Mouse (Mus musculus): ENCODE measurements around the gene Samsn1. TPM values are rescaled to one million over a fixed set of nuclear protein-coding genes. Genes with fewer than 3 reads are reported as not detected.

The Samsn1 gene
- total RNA-seq, 1 experiment, result 0.27 TPM

DNA sequence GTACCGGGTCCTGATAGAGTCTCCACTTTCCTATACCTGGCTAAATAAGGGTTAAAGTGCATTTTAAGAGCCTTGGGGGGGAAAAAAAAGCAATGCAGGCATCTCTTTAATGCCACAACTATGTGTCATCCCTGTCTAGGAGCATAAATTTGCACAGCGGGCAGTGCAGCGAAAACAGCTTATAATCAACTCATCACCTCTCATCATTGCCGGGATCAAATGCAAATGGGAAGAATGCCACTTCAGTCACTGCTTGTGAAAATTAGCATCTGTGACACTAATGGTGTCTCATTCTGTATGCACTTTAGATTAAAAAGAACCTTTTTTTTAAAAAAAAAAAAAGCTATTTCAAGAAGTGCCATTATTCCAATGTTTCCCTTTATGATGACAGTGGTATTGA lies 118.0 kb downstream of the Samsn1 start:
- Histone ChIP-seq H3K4me3 (ENCODE audit: insufficient read depth in 1 of 2, low read depth in 1 of 2, low read length in 2 of 2, poor library complexity in 1 of 2, severe bottlenecking in 1 of 2) (no peak overlapping the region), H3K27ac (ENCODE audit: insufficient read depth, low read depth, low read length, poor library complexity, severe bottlenecking) (no peak overlapping the region), H3K36me3 (ENCODE audit: control insufficient read depth, insufficient read depth, low read length, poor library complexity, severe bottlenecking) (no peaks in the 10 kb centered on the region), H3K4me1 (ENCODE audit: control insufficient read depth in 2 of 2, insufficient read depth in 2 of 2, low read length in 2 of 2, poor library complexity in 1 of 2) (no peaks in the 10 kb centered on the region), H3K9ac (ENCODE audit: insufficient read depth, low read depth, low read length, poor library complexity, severe bottlenecking) (no peak overlapping the region), H3K9me3 (ENCODE audit: control insufficient read depth, insufficient read depth, low read depth, low read length) (no peaks in the 10 kb centered on the region)
- TF ChIP-seq ZC3H11A (IDR thresholded peaks at IDR 0.05; ENCODE audit: borderline replicate concordance, low read depth, low read length) (no peak), CHD2 (IDR thresholded peaks at IDR 0.05; ENCODE audit: low read depth, low read length) (no peak), ZNF384 (IDR thresholded peaks at IDR 0.05; ENCODE audit: low read depth, low read length) (no peak), HCFC1 (IDR thresholded peaks at IDR 0.05; ENCODE audit: borderline replicate concordance, insufficient read depth, low read length) (no peak), MAFK (IDR thresholded peaks at IDR 0.05; ENCODE audit: insufficient read depth, low read depth, low read length) (no peak)
- no peak for DNase-seq (ENCODE audit: low read depth, low spot score)
- in situ Hi-C loops (cut with MboI; ENCODE audit: low sequenced_read_pairs in 2 of 2, unreplicated experiment in 2 of 2), result no loop called here

DNA sequence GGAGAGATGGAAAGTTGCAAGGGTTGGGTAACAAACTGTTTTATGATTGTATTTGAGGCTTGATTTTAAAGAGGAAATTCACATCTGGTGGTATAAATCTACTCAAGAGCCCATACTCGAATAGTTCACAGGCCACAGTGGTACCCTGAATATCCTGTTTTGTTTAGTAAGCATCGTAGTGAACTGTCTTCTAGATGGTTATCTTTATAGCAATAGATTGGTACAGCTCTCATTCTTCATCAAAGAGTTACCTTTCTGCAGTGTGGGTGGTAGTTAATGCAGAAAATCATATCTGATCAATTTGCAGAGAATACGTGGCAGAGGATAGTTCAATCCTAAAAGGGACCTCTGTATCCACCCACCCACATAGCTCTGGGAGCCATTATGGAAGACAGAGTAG lies 119.1 kb downstream of the Samsn1 start:
- in situ Hi-C loops (cut with MboI; ENCODE audit: low sequenced_read_pairs in 2 of 2, unreplicated experiment in 2 of 2), result no loop called here
- Histone ChIP-seq H3K9ac (ENCODE audit: insufficient read depth, low read depth, low read length, poor library complexity, severe bottlenecking) (no peak overlapping the region), H3K27ac (ENCODE audit: insufficient read depth, low read depth, low read length, poor library complexity, severe bottlenecking) (no peak overlapping the region), H3K4me1 (ENCODE audit: control insufficient read depth in 2 of 2, insufficient read depth in 2 of 2, low read length in 2 of 2, poor library complexity in 1 of 2) (no peaks in the 10 kb centered on the region), H3K36me3 (ENCODE audit: control insufficient read depth, insufficient read depth, low read length, poor library complexity, severe bottlenecking) (no peaks in the 10 kb centered on the region), H3K9me3 (ENCODE audit: control insufficient read depth, insufficient read depth, low read depth, low read length) (no peaks in the 10 kb centered on the region), H3K4me3 (ENCODE audit: insufficient read depth in 1 of 2, low read depth in 1 of 2, low read length in 2 of 2, poor library complexity in 1 of 2, severe bottlenecking in 1 of 2) (no peak overlapping the region)
- TF ChIP-seq ZC3H11A (IDR thresholded peaks at IDR 0.05; ENCODE audit: borderline replicate concordance, low read depth, low read length), result no peak
- no peak for TF ChIP-seq ZNF384 (IDR thresholded peaks at IDR 0.05; ENCODE audit: low read depth, low read length)
- no peak for TF ChIP-seq HCFC1 (IDR thresholded peaks at IDR 0.05; ENCODE audit: borderline replicate concordance, insufficient read depth, low read length)
- no peak for TF ChIP-seq CHD2 (IDR thresholded peaks at IDR 0.05; ENCODE audit: low read depth, low read length)
- no peak for TF ChIP-seq MAFK (IDR thresholded peaks at IDR 0.05; ENCODE audit: insufficient read depth, low read depth, low read length)
- no peak for DNase-seq (ENCODE audit: low read depth, low spot score)

DNA sequence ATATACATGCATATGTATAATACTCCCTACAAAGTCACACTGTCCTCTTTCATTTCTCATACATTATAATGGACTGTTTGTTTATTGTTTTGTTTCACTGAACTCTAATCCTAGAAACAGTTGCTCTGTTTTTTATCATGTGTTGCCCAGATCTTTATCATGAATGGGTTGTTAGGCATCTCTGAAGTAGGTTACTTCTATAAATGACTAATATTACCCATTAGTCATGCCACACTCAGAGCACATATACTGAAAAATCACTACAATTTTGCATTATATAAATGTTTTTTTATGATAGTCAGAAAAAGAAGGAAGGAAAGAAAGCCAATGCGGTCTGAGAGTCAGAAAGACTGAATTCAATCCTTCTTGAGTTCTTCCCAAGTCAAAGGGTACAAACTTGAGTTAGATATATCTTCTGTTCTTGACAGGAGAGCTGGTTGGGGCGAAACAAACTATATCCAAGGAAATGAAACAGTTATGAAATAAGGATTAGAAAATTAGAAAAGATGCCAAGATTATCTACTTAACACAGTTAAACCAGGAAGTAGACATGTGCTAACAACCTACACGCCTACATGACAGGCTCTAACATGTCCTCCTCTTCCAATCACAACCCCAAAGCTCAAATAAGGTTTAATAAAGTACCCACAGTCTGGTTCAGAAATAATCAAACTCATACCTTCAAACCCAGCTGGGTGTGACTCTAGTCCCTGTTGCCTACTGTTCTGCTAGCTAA lies 122.0 kb downstream of the Samsn1 start:
- in situ Hi-C loops (cut with MboI; ENCODE audit: low sequenced_read_pairs in 2 of 2, unreplicated experiment in 2 of 2), result no loop called here
- DNase-seq (ENCODE audit: low read depth, low spot score), result no peak
- Histone ChIP-seq H3K9me3 (ENCODE audit: control insufficient read depth, insufficient read depth, low read depth, low read length) (no peaks in the 10 kb centered on the region), H3K27ac (ENCODE audit: insufficient read depth, low read depth, low read length, poor library complexity, severe bottlenecking) (no peak overlapping the region), H3K4me3 (ENCODE audit: insufficient read depth in 1 of 2, low read depth in 1 of 2, low read length in 2 of 2, poor library complexity in 1 of 2, severe bottlenecking in 1 of 2) (no peak overlapping the region), H3K4me1 (ENCODE audit: control insufficient read depth in 2 of 2, insufficient read depth in 2 of 2, low read length in 2 of 2, poor library complexity in 1 of 2) (no peaks in the 10 kb centered on the region), H3K9ac (ENCODE audit: insufficient read depth, low read depth, low read length, poor library complexity, severe bottlenecking) (no peak overlapping the region), H3K36me3 (ENCODE audit: control insufficient read depth, insufficient read depth, low read length, poor library complexity, severe bottlenecking) (no peaks in the 10 kb centered on the region)
- no peak for TF ChIP-seq ZNF384 (IDR thresholded peaks at IDR 0.05; ENCODE audit: low read depth, low read length)
- TF ChIP-seq MAFK (IDR thresholded peaks at IDR 0.05; ENCODE audit: insufficient read depth, low read depth, low read length), result no peak
- no peak for TF ChIP-seq HCFC1 (IDR thresholded peaks at IDR 0.05; ENCODE audit: borderline replicate concordance, insufficient read depth, low read length)
- TF ChIP-seq ZC3H11A (IDR thresholded peaks at IDR 0.05; ENCODE audit: borderline replicate concordance, low read depth, low read length), result no peak
- no peak for TF ChIP-seq CHD2 (IDR thresholded peaks at IDR 0.05; ENCODE audit: low read depth, low read length)

DNA sequence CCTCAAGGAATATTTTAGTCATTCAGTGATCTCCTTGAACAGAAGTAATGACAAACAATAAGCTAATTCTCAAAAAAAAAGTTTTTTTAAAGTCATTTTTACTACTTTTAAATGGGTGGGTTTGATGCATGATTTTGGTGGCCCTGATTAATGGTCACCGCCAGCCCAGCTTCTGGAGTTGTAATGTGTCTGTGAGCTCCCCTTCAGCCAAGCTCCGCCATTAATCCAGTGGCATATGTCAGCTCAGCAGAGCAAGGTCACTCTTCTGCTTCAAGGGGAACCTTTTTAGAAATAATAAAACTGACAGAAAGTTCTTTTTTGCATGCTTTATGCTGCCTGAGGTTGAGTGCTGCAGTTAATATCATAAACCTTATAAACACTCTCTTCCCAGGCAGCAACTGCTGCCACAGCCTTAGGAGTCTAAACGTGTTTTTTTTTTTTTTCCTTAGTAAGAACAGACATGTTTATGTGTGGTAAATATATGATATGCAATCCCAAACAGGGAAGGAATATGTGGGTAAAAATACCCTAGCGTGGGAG lies 124.2 kb downstream of the Samsn1 start:
- Histone ChIP-seq H3K36me3 (ENCODE audit: control insufficient read depth, insufficient read depth, low read length, poor library complexity, severe bottlenecking) (no peaks in the 10 kb centered on the region), H3K9ac (ENCODE audit: insufficient read depth, low read depth, low read length, poor library complexity, severe bottlenecking) (no peak overlapping the region), H3K4me3 (ENCODE audit: insufficient read depth in 1 of 2, low read depth in 1 of 2, low read length in 2 of 2, poor library complexity in 1 of 2, severe bottlenecking in 1 of 2) (no peak overlapping the region), H3K4me1 (ENCODE audit: control insufficient read depth in 2 of 2, insufficient read depth in 2 of 2, low read length in 2 of 2, poor library complexity in 1 of 2) (no peaks in the 10 kb centered on the region), H3K27ac (ENCODE audit: insufficient read depth, low read depth, low read length, poor library complexity, severe bottlenecking) (no peak overlapping the region), H3K9me3 (ENCODE audit: control insufficient read depth, insufficient read depth, low read depth, low read length) (no peaks in the 10 kb centered on the region)
- in situ Hi-C loops (cut with MboI; ENCODE audit: low sequenced_read_pairs in 2 of 2, unreplicated experiment in 2 of 2), result no loop called here
- no peak for DNase-seq (ENCODE audit: low read depth, low spot score)
- TF ChIP-seq HCFC1 (IDR thresholded peaks at IDR 0.05; ENCODE audit: borderline replicate concordance, insufficient read depth, low read length) (no peak), CHD2 (IDR thresholded peaks at IDR 0.05; ENCODE audit: low read depth, low read length) (no peak), MAFK (IDR thresholded peaks at IDR 0.05; ENCODE audit: insufficient read depth, low read depth, low read length) (no peak), ZC3H11A (IDR thresholded peaks at IDR 0.05; ENCODE audit: borderline replicate concordance, low read depth, low read length) (no peak), ZNF384 (IDR thresholded peaks at IDR 0.05; ENCODE audit: low read depth, low read length) (no peak)

Data from ES-E14 (cell line).